Mouse (Mus musculus): ENCODE results near the gene Mlh3.

DNA sequence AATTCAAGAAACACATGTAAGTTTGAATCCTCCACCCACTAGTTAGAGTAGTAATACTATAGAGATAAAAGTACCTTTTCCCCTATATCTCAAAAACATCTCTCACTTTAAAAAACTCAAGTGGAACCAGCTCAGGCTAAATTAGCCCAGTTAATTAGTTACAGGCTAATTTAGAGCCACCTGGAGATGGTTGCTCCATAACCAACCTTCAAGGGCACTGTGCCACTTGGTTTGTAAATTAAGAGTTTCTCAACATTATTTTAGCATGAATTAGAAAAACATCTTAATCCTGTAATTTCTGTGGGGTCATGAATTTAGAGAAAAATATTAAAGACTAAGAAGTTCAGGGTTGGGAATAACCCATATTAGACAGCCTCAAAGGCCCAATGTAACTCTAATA, 21.1 kb upstream of the Mlh3 start:
- TF ChIP-seq CTCF (IDR thresholded peaks at IDR 0.05 in 2 of 3, conservative IDR thresholded peaks at IDR 0.05 in 1 of 3; ENCODE audit: control insufficient read depth in 1 of 3, insufficient read depth in 1 of 3, low read depth in 2 of 3, low read length in 3 of 3, poor library complexity in 1 of 3, severe bottlenecking in 1 of 3) (no peak), HCFC1 (IDR thresholded peaks at IDR 0.05; ENCODE audit: low read depth, low read length) (no peak), EP300 (IDR thresholded peaks at IDR 0.05; ENCODE audit: low read depth in 1 of 2, low read length in 2 of 2) (no peak), POLR2AphosphoS5 (IDR thresholded peaks at IDR 0.05; ENCODE audit: borderline replicate concordance, low read depth, low read length) (no peak), POLR2A (IDR thresholded peaks at IDR 0.05; ENCODE audit: control insufficient read depth in 1 of 2, insufficient read depth in 1 of 2, low read depth in 1 of 2, low read length in 2 of 2, poor library complexity in 1 of 2) (no peak), ELF1 (IDR thresholded peaks at IDR 0.05; ENCODE audit: low read depth, low read length) (no peak), MAFK (IDR thresholded peaks at IDR 0.05; ENCODE audit: borderline replicate concordance, low read depth, low read length) (no peak), MYC (IDR thresholded peaks at IDR 0.05; ENCODE audit: low read depth, low read length) (no peak), USF2 (IDR thresholded peaks at IDR 0.05; ENCODE audit: borderline replicate concordance in 1 of 2, insufficient read depth in 1 of 2, low read depth in 1 of 2, low read length in 2 of 2) (no peak), GATA1 (IDR thresholded peaks at IDR 0.05; ENCODE audit: low read depth, low read length) (no peak)
